Mouse (Mus musculus): ENCODE data around the gene Cdc26.

DNA sequence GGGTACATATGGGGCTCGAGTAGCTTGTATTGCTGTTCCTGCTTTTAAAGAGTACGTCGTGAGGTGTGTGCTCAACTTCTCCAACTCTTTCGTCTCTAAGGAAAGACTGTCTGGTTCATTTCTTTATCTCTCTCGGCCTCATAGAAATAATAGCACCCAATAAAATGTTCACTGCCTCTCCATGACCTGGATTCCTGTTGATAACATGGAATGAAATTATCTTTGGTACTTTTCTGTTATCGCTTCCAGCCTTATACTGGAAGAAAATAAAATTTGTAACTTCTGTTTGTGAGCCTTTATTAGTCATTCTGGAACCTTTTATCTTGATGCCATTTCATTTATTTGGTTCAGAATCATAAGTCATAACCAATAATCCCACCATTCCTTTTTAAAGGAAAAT is 25.2 kb downstream of the Cdc26 start:
- TF ChIP-seq POLR2A (IDR thresholded peaks at IDR 0.05; ENCODE audit: low read depth, low read length) (no peak), CTCF (IDR thresholded peaks at IDR 0.05; ENCODE audit: extremely low read depth, insufficient read depth, insufficient read length, insufficient replicate concordance) (no peak)
